ENCODE assay signal across 30 mouse cellular contexts in genomic region chr2:75248251-75248650, GRCm38 (mm10).
DNase-seq lines count a peak whose midpoint lies in the region; ATAC-seq lines count a peak whose summit lies in the region.
"Had no signal": no experiment of that assay in that cellular context is flagged by ENCODE, and none has a peak within 500 bp of the region (broad histone marks: within the 10 kb centered on the region; RNA-seq: fewer than 3 reads in every experiment).

No protein-coding gene starts in this region.

- H3K4me1 ChIP-seq in forebrain, embryonic 16.5 days (replicated peaks; ENCODE audit: control insufficient read depth, insufficient read depth, low read length), result peaks cover 37% of the 10 kb centered on the region
- peaks cover 37% of the 10 kb centered on the region for H3K4me1 ChIP-seq in forebrain, embryonic 10.5 days
- H3K4me1 ChIP-seq: heart, embryonic 12.5 days; intestine, embryonic 15.5 days; liver, embryonic 13.5 days had no signal

- no peak overlapping the region for H3K9ac ChIP-seq in forebrain, embryonic 16.5 days (replicated peaks; ENCODE audit: low read depth, low read length)
- H3K9ac ChIP-seq: heart, embryonic 12.5 days; intestine, embryonic 15.5 days; limb, embryonic 15.5 days; liver, embryonic 13.5 days had no signal

- 0 out of 2 replicates have a peak overlapping the region, but pooled peaks have one; percentile 11 for H3K4me3 ChIP-seq in forebrain, embryonic 16.5 days (replicated peaks; ENCODE audit: low read length)
- no peak overlapping the region for H3K4me3 ChIP-seq in forebrain, embryonic 10.5 days
- H3K4me3 ChIP-seq: gastrocnemius, adult 2 months; heart, adult 2 months; heart, embryonic 12.5 days; intestine, embryonic 15.5 days; limb, embryonic 15.5 days; liver, embryonic 13.5 days; neural tube, embryonic 13.5 days had no signal

- DNase-seq in forebrain, embryonic 10.5 days (ENCODE audit: extremely low spot score, low spot score), result no peak
- peak; percentile 25 for DNase-seq in kidney, postnatal 14 days
- no peak for DNase-seq in kidney, adult 11 months
- DNase-seq in right cerebral cortex, postnatal 10 days (ENCODE audit: low spot score in 2 of 2), result peak; percentile 37 to 56
- DNase-seq in right cerebral cortex, postnatal 4 days, result no peak
- DNase-seq in c-Kit-positive CD71-positive TER-119-positive erythroid progenitor cells, embryonic 14.5 days (ENCODE audit: low spot score), result no peak
- DNase-seq: adrenal gland, adult 2 months; adrenal gland, postnatal 36 days; cerebellum, adult 11 months; cerebellum, adult 9-10 months; cerebellum, postnatal 36 days; gastrocnemius, adult 2 months; gastrocnemius, postnatal 36 days; heart, adult 2 months; heart, postnatal 4 days; kidney, adult 9 months; kidney, postnatal 36 days; layer of hippocampus, postnatal 36 days; left cerebral cortex, postnatal 4 days; liver, embryonic 13.5 days; lung, adult 18-20 months; lung, postnatal 10 days; thymus, postnatal 4 days had no signal

- H3K4me2 ChIP-seq in forebrain, embryonic 16.5 days (ENCODE audit: low read length), result peak overlapping the region; percentile 30; the same call in 1 of the 2 replicates
- H3K4me2 ChIP-seq: heart, embryonic 12.5 days; intestine, embryonic 15.5 days; limb, embryonic 15.5 days; liver, embryonic 13.5 days; neural tube, embryonic 13.5 days had no signal

- no peak for ATAC-seq in forebrain, embryonic 16.5 days
- ATAC-seq: CD4-positive, CD25-positive, alpha-beta regulatory T cell, adult 4 months; hindbrain, postnatal 0 days; intestine, embryonic 15.5 days had no signal

- no peaks in the 10 kb centered on the region for H3K27me3 ChIP-seq in forebrain, embryonic 16.5 days (replicated peaks; ENCODE audit: control insufficient read depth, insufficient read depth, low read length)
- H3K27me3 ChIP-seq in forebrain, embryonic 10.5 days (ENCODE audit: poor library complexity, severe bottlenecking), result no peaks in the 10 kb centered on the region
- H3K27me3 ChIP-seq: heart, embryonic 12.5 days; intestine, embryonic 15.5 days; liver, embryonic 13.5 days; neural tube, embryonic 13.5 days had no signal

- H3K36me3 ChIP-seq in forebrain, embryonic 16.5 days (ENCODE audit: control insufficient read depth, insufficient read depth), result no peaks in the 10 kb centered on the region
- no peaks in the 10 kb centered on the region for H3K36me3 ChIP-seq in forebrain, embryonic 10.5 days (replicated peaks)
- H3K36me3 ChIP-seq: heart, embryonic 12.5 days; intestine, embryonic 15.5 days; limb, embryonic 15.5 days; liver, embryonic 13.5 days; neural tube, embryonic 13.5 days had no signal

- peak overlapping the region; percentile 66 for H3K27ac ChIP-seq in forebrain, embryonic 16.5 days (ENCODE audit: low read length)
- H3K27ac ChIP-seq in forebrain, embryonic 10.5 days, result no peak overlapping the region
- H3K27ac ChIP-seq: gastrocnemius, adult 2 months; heart, adult 2 months; hindbrain, postnatal 0 days; intestine, embryonic 15.5 days; limb, embryonic 15.5 days; liver, embryonic 13.5 days; neural tube, embryonic 13.5 days had no signal

- WGBS in forebrain, embryonic 16.5 days, result 14% methylated on average over 5 of the region's 5 CpGs
- 60% methylated on average over 5 of the region's 5 CpGs for WGBS in forebrain, embryonic 10.5 days

- no peaks in the 10 kb centered on the region for H3K9me3 ChIP-seq in forebrain, embryonic 16.5 days (ENCODE audit: control insufficient read depth, low read length)
- no peaks in the 10 kb centered on the region for H3K9me3 ChIP-seq in forebrain, embryonic 10.5 days
- H3K9me3 ChIP-seq: heart, embryonic 12.5 days; intestine, embryonic 15.5 days; limb, embryonic 15.5 days; liver, embryonic 13.5 days; neural tube, embryonic 13.5 days had no signal

Comparison
In these comparisons a context has a peak if more than half of its experiments do, and no peak if none do; other contexts are left out.
1. DNase-seq: peak in kidney, postnatal 14 days (single experiment) and right cerebral cortex, postnatal 10 days (2 of 2); none in forebrain, embryonic 10.5 days (single experiment), kidney, adult 11 months (single experiment), right cerebral cortex, postnatal 4 days (single experiment) and c-Kit-positive CD71-positive TER-119-positive erythroid progenitor cells, embryonic 14.5 days (single experiment).